Mouse (Mus musculus) CH12F3 (cell line): ENCODE data around the gene Apopt1.

Source experiments
- in situ Hi-C: fragments of 300-500 bp; cut with MboI; formaldehyde crosslinking; loops from 2 replicates; pipeline ENCODE4 v1.14.3; 2020; ENCODE audit warnings: low sequenced_read_pairs

Gene Apopt1

GRCm38 (mm10) chr12:111768322-111768928 is 55.4 kb downstream of the Apopt1 start:
- in situ Hi-C loops = no loop called here

GRCm38 (mm10) chr12:111769306-111769705 is 56.2 kb downstream of the Apopt1 start:
- in situ Hi-C loops = no loop called here

DNA sequence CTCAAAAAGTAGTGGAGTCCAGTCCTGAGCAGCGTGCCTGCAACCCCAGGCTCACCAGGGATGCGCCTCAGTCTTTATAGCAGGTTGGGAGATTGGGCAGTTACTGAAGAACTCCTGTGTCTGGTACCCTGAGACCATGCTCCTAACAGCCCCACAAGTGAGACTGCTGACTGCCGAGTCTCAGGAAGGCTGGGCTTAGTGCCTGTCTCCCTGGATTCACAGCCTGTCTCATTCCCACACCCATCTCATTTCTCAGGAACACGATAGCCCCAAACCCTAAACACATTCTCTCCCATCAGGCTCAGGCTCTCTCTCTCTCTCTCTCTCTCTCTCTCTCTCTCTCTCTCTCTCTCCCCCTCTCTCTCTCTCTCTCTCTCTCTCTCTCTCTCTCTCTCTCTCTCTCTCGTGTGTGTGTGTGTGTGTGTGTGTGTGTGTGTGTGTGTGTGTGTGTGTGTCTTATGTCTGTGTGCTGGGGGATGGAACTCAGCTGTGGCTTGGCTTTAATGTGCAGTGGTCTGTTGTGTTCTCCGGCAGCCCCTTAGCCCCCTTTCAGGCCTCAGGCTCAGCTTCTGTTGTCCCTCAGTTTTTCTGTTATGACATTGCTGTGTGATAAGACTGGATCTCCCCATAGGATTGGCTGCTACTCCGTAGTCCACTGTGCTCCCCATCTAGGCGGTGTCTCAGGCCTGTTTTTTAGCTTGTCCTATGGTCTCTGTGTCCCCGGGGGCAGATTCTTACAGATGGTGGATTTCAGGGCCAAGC is 56.9 kb downstream of the Apopt1 start:
- in situ Hi-C loops = no loop called here

DNA sequence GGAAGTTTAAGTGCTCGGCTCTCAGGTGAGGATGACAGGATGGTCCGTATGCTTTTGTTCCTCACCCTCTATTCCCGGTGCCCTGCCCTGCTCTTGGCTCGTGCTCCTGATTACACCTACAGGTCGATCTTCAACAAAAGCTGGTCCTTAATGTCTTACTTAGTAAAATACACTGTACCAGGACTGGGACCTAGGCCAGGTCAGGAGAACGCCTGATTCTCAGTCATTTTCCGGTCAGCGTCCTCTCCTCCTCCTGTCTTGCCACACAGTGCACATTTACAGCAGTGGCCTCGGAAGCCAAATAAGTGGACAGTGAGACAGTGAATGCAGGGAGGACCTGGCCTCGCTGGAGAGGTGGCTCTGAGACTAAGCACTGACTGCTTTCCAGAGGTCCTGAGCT is 57.6 kb downstream of the Apopt1 start:
- in situ Hi-C loops = no loop called here

DNA sequence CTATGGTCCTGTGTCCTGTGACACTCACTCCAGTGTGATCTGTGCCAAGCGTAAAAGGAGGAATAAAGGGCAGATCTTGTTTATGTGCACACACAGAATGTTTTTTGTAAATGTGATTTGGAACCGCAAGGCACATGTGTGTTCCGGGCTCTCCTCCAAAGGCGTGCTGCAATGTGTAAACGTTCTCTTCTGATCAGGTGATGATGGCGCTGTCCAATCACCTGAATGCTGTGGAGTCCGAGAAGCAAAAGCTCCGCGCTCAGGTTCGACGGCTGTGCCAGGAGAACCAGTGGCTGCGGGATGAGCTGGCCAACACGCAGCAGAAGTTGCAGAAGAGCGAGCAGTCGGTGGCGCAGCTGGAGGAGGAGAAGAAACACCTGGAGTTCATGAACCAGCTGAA is 61.1 kb downstream of the Apopt1 start:
- in situ Hi-C loops = no loop called here

- in situ Hi-C loops = no loop called here
Observed at GRCm38 (mm10) chr12:111774845-111775244, 61.8 kb downstream of the Apopt1 start.

DNA sequence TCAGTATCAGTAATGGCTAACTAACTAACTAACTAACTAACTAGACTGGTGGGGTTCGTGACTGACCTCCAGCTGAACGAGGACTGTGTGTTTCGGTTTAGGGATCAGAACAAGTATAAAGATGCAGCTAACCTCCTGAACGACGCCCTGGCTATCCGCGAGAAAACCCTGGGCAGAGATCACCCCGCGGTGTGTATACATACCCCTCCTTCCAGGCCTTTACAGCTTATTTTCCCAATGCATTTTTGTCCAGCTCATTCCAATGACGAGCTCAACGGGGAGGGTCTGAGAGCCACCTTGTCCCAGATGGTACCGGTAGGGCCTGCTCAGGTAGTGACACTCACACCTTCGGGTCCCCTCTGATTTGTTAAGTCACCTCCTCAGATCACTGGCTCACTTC is 64.9 kb downstream of the Apopt1 start:
- in situ Hi-C loops = no loop called here

DNA sequence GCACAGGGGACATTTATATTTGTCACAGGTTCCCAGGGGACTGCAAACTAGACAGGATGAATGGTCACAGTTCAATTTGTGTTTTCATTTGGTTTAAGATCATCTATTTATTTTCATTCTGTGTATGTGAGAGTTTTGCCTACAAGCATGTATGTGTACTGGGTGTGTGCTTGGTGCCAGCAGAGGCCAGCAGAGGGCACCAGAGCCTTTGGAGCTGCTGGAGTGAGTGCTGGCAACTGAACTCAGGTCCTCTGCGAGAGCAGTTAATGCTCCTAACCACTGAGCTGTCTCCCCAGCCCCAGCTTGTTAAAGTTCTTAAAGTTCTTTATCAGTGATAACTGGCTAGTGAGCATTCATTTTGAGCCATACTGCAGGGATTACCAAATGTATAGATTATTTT is 66.5 kb downstream of the Apopt1 start:
- in situ Hi-C loops = no loop called here

- in situ Hi-C loops = no loop called here
Observed at GRCm38 (mm10) chr12:111785174-111785573, 72.1 kb downstream of the Apopt1 start.

DNA sequence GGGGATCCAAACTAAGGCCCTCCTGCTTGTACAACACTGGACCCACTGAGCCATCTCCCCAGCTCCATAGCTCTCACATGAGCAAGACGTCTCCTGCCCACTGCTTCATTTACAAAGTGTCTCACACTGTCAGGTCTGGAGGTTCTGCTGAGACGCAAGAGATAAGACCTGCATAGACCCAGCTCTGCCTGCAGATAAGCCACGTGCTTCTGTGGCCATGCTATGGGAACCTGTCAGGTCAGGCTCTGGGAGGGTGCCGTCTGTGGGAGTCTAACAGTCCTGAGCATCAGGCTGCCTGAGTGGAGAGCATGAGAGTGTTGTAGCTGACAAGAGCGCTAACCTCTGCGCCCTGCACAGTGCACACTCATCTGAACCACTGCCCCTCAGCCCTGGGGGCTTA is 74.0 kb downstream of the Apopt1 start:
- in situ Hi-C loops = no loop called here

GRCm38 (mm10) chr12:111790090-111790489 is 77.0 kb downstream of the Apopt1 start:
- in situ Hi-C loops = no loop called here

DNA sequence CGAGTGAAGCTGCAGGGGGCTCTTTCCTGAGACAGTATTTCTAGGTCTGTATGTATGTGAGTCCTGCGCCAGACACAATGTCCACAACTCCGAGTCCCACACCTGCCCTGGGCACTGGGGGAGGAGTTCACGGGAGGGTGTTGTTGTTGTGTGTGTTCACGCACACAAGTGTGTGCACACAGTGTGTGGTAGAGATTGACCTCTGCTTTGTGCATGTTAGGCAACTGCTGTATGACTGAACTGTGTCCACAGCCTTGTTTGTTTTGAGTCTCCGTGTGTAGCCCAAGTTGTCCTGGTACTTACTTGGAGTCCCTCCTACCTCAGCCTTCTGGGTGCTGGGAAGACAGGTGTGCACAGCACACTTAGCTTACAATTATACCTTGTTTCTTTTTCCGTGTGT is 77.6 kb downstream of the Apopt1 start:
- in situ Hi-C loops = no loop called here

GRCm38 (mm10) chr12:111791474-111792104 is 78.5 kb downstream of the Apopt1 start:
- in situ Hi-C loops = no loop called here

- in situ Hi-C loops = no loop called here
Observed at GRCm38 (mm10) chr12:111794102-111794501, 81.0 kb downstream of the Apopt1 start.

- in situ Hi-C loops = no loop called here
Observed at GRCm38 (mm10) chr12:111794526-111795179, 81.6 kb downstream of the Apopt1 start.

DNA sequence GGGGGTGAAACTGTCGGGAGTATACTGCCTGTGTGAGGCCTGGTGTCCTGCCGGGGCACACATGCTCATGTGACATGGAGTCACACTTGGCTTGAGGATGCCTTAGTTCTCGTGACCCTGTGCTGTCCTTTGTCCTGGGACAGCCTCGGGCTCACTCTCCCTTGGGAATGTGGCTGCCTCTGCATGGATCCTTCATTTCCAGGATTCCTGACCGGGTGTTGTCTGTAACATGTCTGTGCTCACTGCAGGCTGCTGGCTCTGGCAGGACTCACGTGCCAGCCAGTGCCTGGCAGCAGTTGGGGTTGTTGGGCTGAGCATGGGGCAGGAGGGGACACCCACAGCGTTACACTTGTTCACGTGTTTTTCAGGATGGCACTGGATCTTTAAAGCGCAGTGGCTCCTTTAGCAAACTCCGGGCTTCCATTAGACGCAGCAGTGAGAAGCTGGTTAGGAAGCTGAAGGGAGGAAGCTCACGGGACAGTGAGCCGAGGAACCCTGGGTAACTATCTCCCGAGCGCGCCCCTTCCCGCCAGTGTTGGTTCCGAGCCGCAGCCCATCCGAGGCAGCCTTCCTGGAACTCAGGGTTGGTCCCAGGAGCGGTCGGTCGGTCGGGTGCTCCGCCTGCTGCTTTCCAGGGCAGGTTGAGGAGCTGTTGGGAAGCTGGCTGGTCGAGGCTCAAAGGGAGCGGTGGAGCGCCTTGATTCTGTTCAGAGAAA is 82.3 kb downstream of the Apopt1 start:
- in situ Hi-C loops = no loop called here

GRCm38 (mm10) chr12:111797251-111797650 is 84.2 kb downstream of the Apopt1 start:
- in situ Hi-C loops = no loop called here

DNA sequence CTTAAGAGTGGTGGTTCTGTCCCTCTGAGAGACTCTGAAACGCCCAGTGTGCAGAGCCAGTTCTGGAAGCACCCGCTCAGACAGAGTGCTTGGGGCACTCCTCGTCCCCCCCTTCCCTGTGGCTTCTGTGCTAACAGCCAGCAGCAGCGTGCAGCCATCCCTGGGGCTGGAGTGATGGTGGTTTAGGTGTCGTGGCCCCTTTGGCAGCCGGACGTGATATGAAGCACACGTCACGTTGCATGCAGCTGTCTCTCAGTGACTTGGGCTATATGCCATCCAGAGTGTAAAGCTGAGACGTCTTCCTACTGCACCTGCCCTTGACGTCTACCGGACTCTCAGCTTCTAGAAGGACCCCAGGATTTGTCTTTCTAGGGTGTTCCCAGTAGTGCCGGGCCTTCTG is 85.4 kb downstream of the Apopt1 start:
- in situ Hi-C loops = no loop called here

DNA sequence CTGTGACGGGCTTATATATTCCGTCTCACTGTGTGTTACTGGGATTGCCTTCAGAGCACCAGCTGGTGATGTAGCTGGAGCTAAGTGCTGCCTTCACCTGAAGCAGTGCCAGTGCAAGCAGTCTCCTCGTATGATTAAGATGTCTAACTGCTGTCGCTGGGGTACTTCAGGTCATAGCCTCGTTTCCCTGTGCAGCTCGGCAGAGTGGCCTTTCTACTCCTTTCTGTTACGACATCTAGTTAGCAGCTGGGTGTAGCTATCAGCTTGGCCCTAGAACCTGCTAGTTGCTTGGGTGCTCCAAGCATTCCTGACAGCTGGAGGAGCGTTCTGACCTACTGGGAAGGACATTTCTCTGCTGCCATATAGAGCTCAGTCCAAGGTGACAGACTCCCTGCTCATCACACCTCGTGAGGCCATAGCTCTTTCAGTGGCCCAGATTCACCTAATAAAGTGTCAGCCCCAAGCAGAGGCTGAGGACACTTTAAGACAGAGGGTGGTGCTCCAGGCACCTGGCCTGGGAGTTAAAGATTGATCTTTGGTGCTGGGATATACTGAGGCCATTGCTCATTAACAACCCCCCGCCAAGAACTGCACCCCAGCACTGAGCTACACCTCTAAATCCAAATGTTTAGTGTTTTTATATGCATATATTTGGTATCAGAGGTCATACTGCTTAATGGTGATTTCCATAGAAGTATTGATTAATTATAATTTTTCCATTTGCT is 87.6 kb downstream of the Apopt1 start:
- in situ Hi-C loops = no loop called here

DNA sequence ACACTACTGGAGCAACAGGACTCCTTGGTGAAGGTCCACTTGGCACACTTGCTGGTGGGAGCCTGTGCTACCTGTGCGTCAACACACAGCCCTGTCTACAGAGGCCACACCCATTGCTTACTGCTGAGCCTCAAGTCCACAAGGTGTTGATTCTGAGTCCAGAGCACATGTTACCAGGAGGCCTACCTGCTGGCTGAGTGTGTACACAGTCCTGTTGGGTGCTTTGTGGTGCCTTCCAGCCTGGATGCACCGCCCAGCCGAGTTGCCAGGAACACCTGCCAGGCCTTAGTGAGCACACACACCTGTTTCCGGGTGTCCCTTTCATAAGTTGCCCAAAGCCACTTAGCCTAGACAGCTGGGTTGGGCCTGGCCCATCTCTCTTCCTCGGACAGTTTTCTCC is 90.5 kb downstream of the Apopt1 start:
- in situ Hi-C loops = no loop called here
